Mouse (Mus musculus) splenic B cell, adult 2 months (primary cell): ENCODE data around the gene Hsd17b13.
"Not testable (repeated sequence)": the region's sequence is repeated elsewhere in the genome, so short reads cannot be mapped to it uniquely, and the experiment has no call there.

Experiments used
- DNase-seq: peaks from one replicate; pipeline ENCODE4 v3.0.0-alpha.2; 2011; ENCODE audit warnings: low read depth, low spot score
- H3K27me3 ChIP-seq: 2 replicates; pipeline ENCODE4 v1.6.1; 2012; ENCODE audit warnings: mild to moderate bottlenecking, low read length, moderate library complexity, mixed read lengths; ENCODE audit not compliant: control insufficient read depth, poor library complexity, insufficient read depth, severe bottlenecking
- H3K36me3 ChIP-seq: 2 replicates; pipeline ENCODE4 v1.6.1; 2012; ENCODE audit warnings: mild to moderate bottlenecking, low read length, moderate library complexity, mixed read lengths; ENCODE audit not compliant: control insufficient read depth, poor library complexity, insufficient read depth, severe bottlenecking

Gene Hsd17b13

GRCm38 (mm10) chr5:103953135-103954083, 23.8 kb downstream of the Hsd17b13 start:
- H3K36me3 ChIP-seq: no peaks in the 10 kb centered on the region
- DNase-seq: no peak
- no peaks in the 10 kb centered on the region for H3K27me3 ChIP-seq

- H3K27me3 ChIP-seq, DNase-seq, H3K36me3 ChIP-seq: not testable (repeated sequence)
These were observed 27.1 kb downstream of the Hsd17b13 start for GRCm38 (mm10) chr5:103950138-103950537.

- no peak for DNase-seq
- no peaks in the 10 kb centered on the region for H3K36me3 ChIP-seq
- H3K27me3 ChIP-seq: no peaks in the 10 kb centered on the region
These were observed 34.0 kb downstream of the Hsd17b13 start for GRCm38 (mm10) chr5:103943183-103943582.

- no peak for DNase-seq
- Histone ChIP-seq H3K27me3 (no peaks in the 10 kb centered on the region), H3K36me3 (no peaks in the 10 kb centered on the region)
These were observed 37.4 kb downstream of the Hsd17b13 start for GRCm38 (mm10) chr5:103939856-103940255.

GRCm38 (mm10) chr5:103939350-103939652, 37.9 kb downstream of the Hsd17b13 start:
- no peaks in the 10 kb centered on the region for H3K36me3 ChIP-seq
- no peak for DNase-seq
- no peaks in the 10 kb centered on the region for H3K27me3 ChIP-seq

- H3K36me3 ChIP-seq: no peaks in the 10 kb centered on the region
- no peaks in the 10 kb centered on the region for H3K27me3 ChIP-seq
- DNase-seq: no peak
These were observed 38.5 kb downstream of the Hsd17b13 start for GRCm38 (mm10) chr5:103938547-103939349.

- no peaks in the 10 kb centered on the region for H3K36me3 ChIP-seq
- H3K27me3 ChIP-seq: no peaks in the 10 kb centered on the region
- peak; percentile 49 for DNase-seq
These were observed 40.2 kb downstream of the Hsd17b13 start for GRCm38 (mm10) chr5:103936906-103937589.

- not testable (repeated sequence) for H3K36me3 ChIP-seq, H3K27me3 ChIP-seq, DNase-seq
These were observed 45.3 kb downstream of the Hsd17b13 start for GRCm38 (mm10) chr5:103931924-103932323.

GRCm38 (mm10) chr5:103930511-103930910, 46.7 kb downstream of the Hsd17b13 start:
- DNase-seq: no peak
- Histone ChIP-seq H3K27me3 (no peaks in the 10 kb centered on the region), H3K36me3 (no peaks in the 10 kb centered on the region)

GRCm38 (mm10) chr5:103928196-103928550, 49.0 kb downstream of the Hsd17b13 start:
- no peaks in the 10 kb centered on the region for H3K27me3 ChIP-seq
- H3K36me3 ChIP-seq: no peaks in the 10 kb centered on the region
- no peak for DNase-seq

- DNase-seq: peak; percentile 85
These were observed 49.6 kb downstream of the Hsd17b13 start for GRCm38 (mm10) chr5:103927429-103928195.

GRCm38 (mm10) chr5:103926398-103926797, 50.8 kb downstream of the Hsd17b13 start:
- DNase-seq: peak; percentile 60
- Histone ChIP-seq H3K27me3 (no peaks in the 10 kb centered on the region), H3K36me3 (no peaks in the 10 kb centered on the region)

More at GRCm38 (mm10) chr5:103927429-103928195, 49.6 kb downstream of the Hsd17b13 start:
- Histone ChIP-seq H3K36me3 (no peaks in the 10 kb centered on the region), H3K27me3 (no peaks in the 10 kb centered on the region)

- Histone ChIP-seq H3K27me3 (no peaks in the 10 kb centered on the region), H3K36me3 (no peaks in the 10 kb centered on the region)
- no peak for DNase-seq
These were observed 53.5 kb downstream of the Hsd17b13 start for GRCm38 (mm10) chr5:103923755-103924154.

GRCm38 (mm10) chr5:103923101-103923500, 54.1 kb downstream of the Hsd17b13 start:
- DNase-seq: peak; percentile 9
- no peaks in the 10 kb centered on the region for H3K27me3 ChIP-seq
- H3K36me3 ChIP-seq: no peaks in the 10 kb centered on the region
